ENCODE assay signal across 12 mouse cellular contexts in the genomic region with DNA sequence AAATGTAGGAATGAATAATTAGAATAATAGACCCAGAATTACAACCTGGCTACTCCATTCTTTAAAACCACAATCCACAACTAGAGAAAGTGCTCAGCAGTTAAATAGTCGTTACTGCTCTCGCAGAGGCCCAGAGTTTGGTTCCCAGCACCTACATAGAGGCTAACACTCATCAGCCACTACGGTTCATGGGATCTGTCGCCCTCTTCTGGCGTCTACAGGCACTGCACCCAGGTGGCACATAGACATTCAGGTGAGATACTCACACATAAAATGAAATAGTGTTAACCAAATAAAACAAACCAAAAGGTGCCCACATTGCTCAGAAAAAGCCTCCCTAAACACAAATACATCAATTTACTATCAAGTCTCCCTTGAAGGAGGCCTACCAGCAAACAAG.
A peak's percentile ranks its signal among the peaks of the same experiment; 100 is the strongest.
DNase-seq lines count a peak whose midpoint lies in the region; ATAC-seq and TF ChIP-seq lines count a peak whose summit lies in the region.
"Had no signal": no experiment of that assay in that cellular context is flagged by ENCODE, and none has a peak within 500 bp of the region (broad histone marks: within the 10 kb centered on the region; RNA-seq: fewer than 3 reads in every experiment).

No protein-coding gene starts in this region.

- peaks cover 60% of the 10 kb centered on the region for H3K4me1 ChIP-seq in megakaryocyte, embryonic 14.5 days
- no peaks in the 10 kb centered on the region; the same call in none of the 2 replicates for H3K4me1 ChIP-seq in stomach, postnatal 0 days (replicated peaks; ENCODE audit: control insufficient read depth, insufficient read depth)
- no peaks in the 10 kb centered on the region for H3K4me1 ChIP-seq in hindbrain, embryonic 11.5 days (replicated peaks; ENCODE audit: control insufficient read depth, insufficient read depth, low read length)
- H3K4me1 ChIP-seq: heart, embryonic 10.5 days; neural tube, embryonic 12.5 days had no signal

- 82% methylated on average over 5 of the region's 5 CpGs for WGBS in stomach, postnatal 0 days
- WGBS in hindbrain, embryonic 11.5 days = 90% methylated on average over 5 of the region's 5 CpGs

- no peak overlapping the region for H3K4me2 ChIP-seq in stomach, postnatal 0 days (replicated peaks; ENCODE audit: low read depth)
- H3K4me2 ChIP-seq in hindbrain, embryonic 11.5 days (replicated peaks; ENCODE audit: low read depth, low read length) = no peak overlapping the region
- H3K4me2 ChIP-seq: hindbrain, embryonic 15.5 days; neural tube, embryonic 12.5 days had no signal

- no peak overlapping the region for H3K27ac ChIP-seq in gastrocnemius, adult 2 months
- H3K27ac ChIP-seq in stomach, postnatal 0 days (replicated peaks) = no peak overlapping the region
- H3K27ac ChIP-seq in hindbrain, embryonic 11.5 days (ENCODE audit: low read depth, low read length) = no peak overlapping the region
- H3K27ac ChIP-seq: heart, embryonic 10.5 days; hindbrain, embryonic 15.5 days; neural tube, embryonic 12.5 days had no signal

- ATAC-seq in megakaryocyte, adult 5-6 weeks (ENCODE audit: poor library complexity, severe bottlenecking) = no peak
- no peak for ATAC-seq in stomach, postnatal 0 days (ENCODE audit: low FRiP score, low TSS enrichment)
- no peak for ATAC-seq in hindbrain, embryonic 11.5 days (ENCODE audit: low FRiP score)

- peaks cover 8% of the 10 kb centered on the region for H3K9me3 ChIP-seq in megakaryocyte, embryonic 14.5 days
- H3K9me3 ChIP-seq in stomach, postnatal 0 days (ENCODE audit: control insufficient read depth, low read length) = no peaks in the 10 kb centered on the region
- no peaks in the 10 kb centered on the region for H3K9me3 ChIP-seq in hindbrain, embryonic 11.5 days (ENCODE audit: control insufficient read depth, low read length)
- H3K9me3 ChIP-seq: heart, embryonic 10.5 days; hindbrain, embryonic 15.5 days had no signal

- intact Hi-C loops in gastrocnemius, adult 2 months (cut with DNase I) = no loop called here

- peak; percentile 37; the same call in 1 of the 2 replicates for TF ChIP-seq CTCF in gastrocnemius, adult 2 months (IDR thresholded peaks at IDR 0.05)
- TF ChIP-seq CTCF in stomach, postnatal 0 days (IDR thresholded peaks at IDR 0.05; ENCODE audit: low read depth) = peak; percentile 61

- H3K9ac ChIP-seq in stomach, postnatal 0 days (ENCODE audit: low read length) = no peak overlapping the region
- H3K9ac ChIP-seq in hindbrain, embryonic 11.5 days (ENCODE audit: low read depth, low read length) = no peak overlapping the region
- H3K9ac ChIP-seq: hindbrain, embryonic 15.5 days; neural tube, embryonic 12.5 days had no signal

- no peak overlapping the region for H3K4me3 ChIP-seq in gastrocnemius, adult 2 months
- peak overlapping the region; percentile 35 for H3K4me3 ChIP-seq in megakaryocyte, embryonic 14.5 days (replicated peaks)
- H3K4me3 ChIP-seq in stomach, postnatal 0 days (ENCODE audit: low read depth, low read length) = no peak overlapping the region
- no peak overlapping the region for H3K4me3 ChIP-seq in hindbrain, embryonic 11.5 days (ENCODE audit: low read depth, low read length)
- H3K4me3 ChIP-seq: heart, embryonic 10.5 days; hindbrain, embryonic 15.5 days; neural tube, embryonic 12.5 days had no signal

- DNase-seq in gastrocnemius, adult 2 months = no peak
- no peak for DNase-seq in gastrocnemius, adult 18-20 months (ENCODE audit: low spot score)
- peak; percentile 49 for DNase-seq in ZHBTc4 (ENCODE audit: low read depth, low spot score)
- DNase-seq in stomach, postnatal 0 days (ENCODE audit: low spot score) = peak; percentile 20
- no peak for DNase-seq in hindbrain, embryonic 11.5 days (ENCODE audit: low spot score)
- DNase-seq in heart, adult 11 months = no peak
- DNase-seq: kidney, postnatal 36 days had no signal

- H3K36me3 ChIP-seq in megakaryocyte, embryonic 14.5 days (replicated peaks; ENCODE audit: low read length) = peaks cover 12% of the 10 kb centered on the region
- H3K36me3 ChIP-seq in stomach, postnatal 0 days (ENCODE audit: control insufficient read depth, insufficient read depth, low read length) = no peaks in the 10 kb centered on the region
- H3K36me3 ChIP-seq in hindbrain, embryonic 11.5 days (ENCODE audit: control insufficient read depth, insufficient read depth, low read length) = no peaks in the 10 kb centered on the region
- H3K36me3 ChIP-seq: heart, embryonic 10.5 days; hindbrain, embryonic 15.5 days; neural tube, embryonic 12.5 days had no signal

- no peaks in the 10 kb centered on the region for H3K27me3 ChIP-seq in megakaryocyte, embryonic 14.5 days (replicated peaks)
- H3K27me3 ChIP-seq in stomach, postnatal 0 days (ENCODE audit: control insufficient read depth, insufficient read depth, low read length) = no peaks in the 10 kb centered on the region
- H3K27me3 ChIP-seq in hindbrain, embryonic 11.5 days (ENCODE audit: control insufficient read depth, insufficient read depth, low read length) = no peaks in the 10 kb centered on the region
- H3K27me3 ChIP-seq: hindbrain, embryonic 15.5 days; neural tube, embryonic 12.5 days had no signal

- no peak for TF ChIP-seq EP300 in stomach, postnatal 0 days (optimal IDR thresholded peaks at IDR 0.05)

Comparison
In these comparisons a context has a peak if more than half of its experiments do, and no peak if none do; other contexts are left out.
1. DNase-seq: peak in ZHBTc4 (single experiment) and stomach, postnatal 0 days (single experiment); none in gastrocnemius, adult 2 months (single experiment), gastrocnemius, adult 18-20 months (single experiment), hindbrain, embryonic 11.5 days (single experiment) and heart, adult 11 months (single experiment).